Mouse (Mus musculus): ENCODE measurements around the gene Clrn3.

DNA sequence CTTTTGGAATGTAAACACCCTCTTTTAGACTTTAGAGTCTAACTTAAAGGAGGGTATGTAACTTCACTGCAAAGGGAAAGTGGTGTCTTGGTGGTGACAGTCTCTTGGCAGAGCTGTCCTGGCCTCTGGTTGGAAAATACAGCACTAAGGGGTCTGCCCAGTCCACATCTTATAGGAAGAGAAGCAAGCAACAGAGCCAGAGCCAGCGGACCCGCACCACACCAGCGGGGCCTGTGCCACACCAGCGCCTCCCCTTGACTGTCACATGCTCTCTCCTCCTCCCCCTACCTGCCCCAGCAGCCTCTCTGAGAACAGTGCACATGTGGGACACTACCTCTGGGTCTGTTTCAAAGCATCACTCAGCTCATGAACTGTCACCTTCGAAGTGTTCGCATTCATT lies 48.5 kb downstream of the Clrn3 start:
- no peak for TF ChIP-seq POLR2A (IDR thresholded peaks at IDR 0.05; ENCODE audit: low read depth, low read length)
- TF ChIP-seq CTCF (conservative IDR thresholded peaks at IDR 0.05; ENCODE audit: insufficient read depth, insufficient read length, low read depth, low read length): no peak
